ENCODE assay signal across 12 mouse cellular contexts in the genomic region with DNA sequence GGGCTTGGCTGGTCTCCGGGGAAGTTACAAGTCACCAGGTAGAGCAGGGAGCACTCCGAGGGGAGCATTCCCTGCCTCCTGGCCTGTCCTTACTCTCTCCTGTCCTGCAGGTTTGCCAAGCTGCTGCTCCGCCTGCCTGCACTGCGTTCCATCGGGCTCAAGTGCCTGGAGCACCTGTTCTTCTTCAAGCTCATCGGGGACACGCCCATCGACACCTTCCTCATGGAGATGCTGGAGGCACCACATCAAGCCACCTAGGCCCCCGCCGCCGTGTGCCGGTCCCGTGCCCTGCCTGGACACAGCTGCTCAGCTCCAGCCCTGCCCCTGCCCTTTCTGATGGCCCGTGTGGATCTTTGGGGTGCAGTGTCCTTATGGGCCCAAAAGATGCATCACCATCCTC.
A peak's percentile ranks its signal among the peaks of the same experiment; 100 is the strongest.
DNase-seq lines count a peak whose midpoint lies in the region; ATAC-seq and TF ChIP-seq lines count a peak whose summit lies in the region.
"Had no signal": no experiment of that assay in that cellular context is flagged by ENCODE, and none has a peak within 500 bp of the region (broad histone marks: within the 10 kb centered on the region; RNA-seq: fewer than 3 reads in every experiment).

No protein-coding gene starts in this region.

- no peaks in the 10 kb centered on the region for H3K79me2 ChIP-seq in liver, adult 2 months (ENCODE audit: control insufficient read depth, insufficient read depth, low read length)

- no peak for TF ChIP-seq POLR2A in liver, adult 2 months (IDR thresholded peaks at IDR 0.05; ENCODE audit: extremely low read depth, insufficient read depth, low read length)
- TF ChIP-seq POLR2A in limb, embryonic 14.5 days (IDR thresholded peaks at IDR 0.05; ENCODE audit: borderline replicate concordance, extremely low read depth, insufficient read depth, insufficient read length): no peak

- peak overlapping the region; percentile 83; the same call in 1 of the 2 replicates for H3K27ac ChIP-seq in heart, embryonic 13.5 days (replicated peaks)
- peak overlapping the region; percentile 69; the same call in 1 of the 2 replicates for H3K27ac ChIP-seq in liver, adult 2 months (replicated peaks; ENCODE audit: insufficient read depth, low read depth, low read length)
- H3K27ac ChIP-seq in embryonic facial prominence, embryonic 13.5 days: peak overlapping the region; percentile 97
- H3K27ac ChIP-seq in limb, embryonic 14.5 days (replicated peaks; ENCODE audit: low read depth, low read length): peak overlapping the region; percentile 88

- intact Hi-C loops in heart, postnatal 36 days (cut with DNase I): loop anchor here (2.0 kb wide), 1 partner anchor 83 kb away; the partner anchor contains the start of gene Rxra

- peak overlapping the region; percentile 34; the same call in 1 of the 2 replicates for H3K9ac ChIP-seq in heart, embryonic 13.5 days
- peak overlapping the region; percentile 13; the same call in 1 of the 2 replicates for H3K9ac ChIP-seq in liver, adult 2 months (ENCODE audit: low read depth, low read length)
- peak overlapping the region; percentile 44; the same call in 1 of the 2 replicates for H3K9ac ChIP-seq in embryonic facial prominence, embryonic 13.5 days
- H3K9ac ChIP-seq in limb, embryonic 14.5 days (ENCODE audit: low read depth, low read length, severe bottlenecking): no peak overlapping the region

- H3K27me3 ChIP-seq in heart, embryonic 13.5 days (replicated peaks): peaks cover 18% of the 10 kb centered on the region
- no peaks in the 10 kb centered on the region for H3K27me3 ChIP-seq in liver, adult 2 months (ENCODE audit: control insufficient read depth, insufficient read depth, low read length)
- no peaks in the 10 kb centered on the region for H3K27me3 ChIP-seq in embryonic facial prominence, embryonic 13.5 days
- no peaks in the 10 kb centered on the region for H3K27me3 ChIP-seq in limb, embryonic 14.5 days (ENCODE audit: control insufficient read depth, insufficient read depth, low read length)

- no peak for TF ChIP-seq CTCF in liver, adult 2 months (IDR thresholded peaks at IDR 0.05; ENCODE audit: low read depth, low read length)

- peaks cover 73% of the 10 kb centered on the region for H3K36me3 ChIP-seq in heart, embryonic 13.5 days
- peaks cover 40% of the 10 kb centered on the region for H3K36me3 ChIP-seq in liver, adult 2 months (ENCODE audit: control insufficient read depth, insufficient read depth, low read length)
- H3K36me3 ChIP-seq in embryonic facial prominence, embryonic 13.5 days: peaks cover 56% of the 10 kb centered on the region
- H3K36me3 ChIP-seq in limb, embryonic 14.5 days (ENCODE audit: control insufficient read depth, insufficient read depth, low read length): peaks cover 67% of the 10 kb centered on the region

- H3K4me3 ChIP-seq in heart, embryonic 13.5 days: no peak overlapping the region
- H3K4me3 ChIP-seq in liver, adult 2 months (ENCODE audit: insufficient read depth, low read depth, low read length): no peak overlapping the region
- H3K4me3 ChIP-seq in embryonic facial prominence, embryonic 13.5 days: no peak overlapping the region
- H3K4me3 ChIP-seq in limb, embryonic 14.5 days (replicated peaks; ENCODE audit: low read length): no peak overlapping the region
- H3K4me3 ChIP-seq: myocyte had no signal

- no peak overlapping the region for H3K4me2 ChIP-seq in heart, embryonic 13.5 days
- H3K4me2 ChIP-seq in embryonic facial prominence, embryonic 13.5 days: peak overlapping the region; percentile 42; the same call in 1 of the 2 replicates
- H3K4me2 ChIP-seq in limb, embryonic 14.5 days (replicated peaks; ENCODE audit: low read depth, low read length, severe bottlenecking): no peak overlapping the region

- peaks cover 64% of the 10 kb centered on the region for H3K4me1 ChIP-seq in heart, embryonic 13.5 days
- H3K4me1 ChIP-seq in liver, adult 2 months (ENCODE audit: control insufficient read depth, insufficient read depth, low read length): peaks cover 34% of the 10 kb centered on the region
- H3K4me1 ChIP-seq in embryonic facial prominence, embryonic 13.5 days: peaks cover 90% of the 10 kb centered on the region
- H3K4me1 ChIP-seq in limb, embryonic 14.5 days (ENCODE audit: control insufficient read depth, insufficient read depth, low read length): peaks cover 54% of the 10 kb centered on the region

- 78% methylated on average over 14 of the region's 14 CpGs for WGBS in heart, embryonic 13.5 days
- 85% methylated on average over 14 of the region's 14 CpGs for WGBS in liver, adult 2 months
- 87% methylated on average over 14 of the region's 14 CpGs for WGBS in embryonic facial prominence, embryonic 13.5 days
- WGBS in limb, embryonic 14.5 days: 80% methylated on average over 14 of the region's 14 CpGs

- DNase-seq in heart, postnatal 36 days: no peak
- no peak for DNase-seq in liver, adult 2 months (ENCODE audit: extremely low read depth, low read depth, low spot score)
- DNase-seq in liver: no peak
- no peak for DNase-seq in limb, embryonic 14.5 days (ENCODE audit: low spot score)
- DNase-seq in left cerebral cortex, adult 18-20 months (ENCODE audit: low spot score in 2 of 2): no peak
- DNase-seq: cerebellum, postnatal 14 days; gastrocnemius, postnatal 25 days had no signal

- ATAC-seq in heart, embryonic 13.5 days (ENCODE audit: extremely low read depth, insufficient number of reproducible peaks, low FRiP score, low TSS enrichment): no peak
- ATAC-seq in embryonic facial prominence, embryonic 13.5 days (ENCODE audit: insufficient number of reproducible peaks, insufficient read depth, low FRiP score, low TSS enrichment, low read depth): no peak
- no peak for ATAC-seq in limb, embryonic 14.5 days (ENCODE audit: low FRiP score, low read depth)
- no peak for ATAC-seq in activated CD4-positive, CD25-positive, alpha-beta regulatory T cell, adult 4 months
- ATAC-seq: CD4-positive, CD25-positive, alpha-beta regulatory T cell, adult 4 months had no signal

- no peaks in the 10 kb centered on the region for H3K9me3 ChIP-seq in heart, embryonic 13.5 days
- H3K9me3 ChIP-seq in embryonic facial prominence, embryonic 13.5 days: no peaks in the 10 kb centered on the region
- H3K9me3 ChIP-seq in limb, embryonic 14.5 days (ENCODE audit: control insufficient read depth, low read length): no peaks in the 10 kb centered on the region
